Mouse (Mus musculus): ENCODE measurements at regions not wholly inside any gene's neighbourhood (a gene's known extent, or its start where the extent isn't known, plus 50 kb on each side); places are given as distances from the start of the nearest gene placed in this dataset.
A peak's percentile ranks its signal among the peaks of the same experiment; 100 is the strongest.

GRCm38 (mm10) chr10:37260791-37261488, 122.2 kb upstream of the Marcks start:
- no peaks in the 10 kb centered on the region for H3K27me3 ChIP-seq (replicated peaks)
- ATAC-seq = no peak
- H3K4me2 ChIP-seq = no peak overlapping the region
- no peaks in the 10 kb centered on the region for H3K9me3 ChIP-seq (replicated peaks)
- WGBS (ENCODE audit: insufficient replicate concordance) = 45% methylated on average over 8 of the region's 8 CpGs
- no peak overlapping the region for H3K4me3 ChIP-seq
- no peaks in the 10 kb centered on the region for H3K4me1 ChIP-seq
- no peak overlapping the region for H3K9ac ChIP-seq
- no peaks in the 10 kb centered on the region for H3K36me3 ChIP-seq
- H3K27ac ChIP-seq = no peak overlapping the region

- 83% methylated on average over 3 of the region's 3 CpGs for WGBS (ENCODE audit: insufficient replicate concordance)
- no peak overlapping the region for H3K4me3 ChIP-seq
- H3K9ac ChIP-seq = no peak overlapping the region
Observed at GRCm38 (mm10) chr10:37259186-37259585, 120.5 kb upstream of the Marcks start.

GRCm38 (mm10) chr10:37257544-37257943, 118.8 kb upstream of the Marcks start:
- Histone ChIP-seq H3K27ac (no peak overlapping the region), H3K4me1 (no peaks in the 10 kb centered on the region), H3K9ac (no peak overlapping the region), H3K4me2 (no peak overlapping the region), H3K36me3 (no peaks in the 10 kb centered on the region), H3K9me3 (replicated peaks) (no peaks in the 10 kb centered on the region), H3K4me3 (no peak overlapping the region), H3K27me3 (replicated peaks) (no peaks in the 10 kb centered on the region)
- WGBS (ENCODE audit: insufficient replicate concordance) = 36% methylated on average over 6 of the region's 6 CpGs
- ATAC-seq = no peak

More at GRCm38 (mm10) chr10:37259186-37259585, 120.5 kb upstream of the Marcks start:
- H3K36me3 ChIP-seq = no peaks in the 10 kb centered on the region
- no peak overlapping the region for H3K27ac ChIP-seq
- ATAC-seq = no peak
- no peaks in the 10 kb centered on the region for H3K27me3 ChIP-seq (replicated peaks)
- H3K4me2 ChIP-seq = no peak overlapping the region
- no peaks in the 10 kb centered on the region for H3K9me3 ChIP-seq (replicated peaks)
- H3K4me1 ChIP-seq = no peaks in the 10 kb centered on the region

GRCm38 (mm10) chr10:37250934-37251521, 112.3 kb upstream of the Marcks start:
- no peaks in the 10 kb centered on the region for H3K4me1 ChIP-seq
- ATAC-seq = no peak
- whole genome bisulfite sequencing (ENCODE audit: insufficient replicate concordance) = 68% methylated on average over 6 of the region's 6 CpGs
- H3K27ac ChIP-seq = no peak overlapping the region
- H3K36me3 ChIP-seq = no peaks in the 10 kb centered on the region
- H3K4me2 ChIP-seq = no peak overlapping the region
- H3K4me3 ChIP-seq = no peak overlapping the region
- H3K9me3 ChIP-seq (replicated peaks) = no peaks in the 10 kb centered on the region
- no peak overlapping the region for H3K9ac ChIP-seq
- H3K27me3 ChIP-seq (replicated peaks) = no peaks in the 10 kb centered on the region

GRCm38 (mm10) chr10:37250157-37250556, 111.4 kb upstream of the Marcks start:
- Histone ChIP-seq H3K27ac (no peak overlapping the region), H3K9ac (no peak overlapping the region), H3K4me3 (no peak overlapping the region), H3K27me3 (replicated peaks) (no peaks in the 10 kb centered on the region), H3K4me2 (no peak overlapping the region), H3K36me3 (no peaks in the 10 kb centered on the region), H3K4me1 (no peaks in the 10 kb centered on the region), H3K9me3 (replicated peaks) (no peaks in the 10 kb centered on the region)
- 41% methylated on average over 2 of the region's 2 CpGs for WGBS (ENCODE audit: insufficient replicate concordance)
- ATAC-seq = no peak

GRCm38 (mm10) chr10:37249511-37249910, 110.8 kb upstream of the Marcks start:
- Histone ChIP-seq H3K27ac (no peak overlapping the region), H3K9ac (no peak overlapping the region), H3K4me2 (no peak overlapping the region), H3K4me3 (no peak overlapping the region), H3K27me3 (replicated peaks) (no peaks in the 10 kb centered on the region), H3K4me1 (no peaks in the 10 kb centered on the region), H3K9me3 (replicated peaks) (no peaks in the 10 kb centered on the region), H3K36me3 (no peaks in the 10 kb centered on the region)
- WGBS (ENCODE audit: insufficient replicate concordance) = 55% methylated on average over 4 of the region's 4 CpGs
- ATAC-seq = no peak

- no peak overlapping the region for H3K4me3 ChIP-seq
- no peak for ATAC-seq
- no peak overlapping the region for H3K9ac ChIP-seq
- no peaks in the 10 kb centered on the region for H3K27me3 ChIP-seq (replicated peaks)
- no peaks in the 10 kb centered on the region for H3K4me1 ChIP-seq
- no peak overlapping the region for H3K4me2 ChIP-seq
- H3K27ac ChIP-seq = no peak overlapping the region
- no peaks in the 10 kb centered on the region for H3K9me3 ChIP-seq (replicated peaks)
- H3K36me3 ChIP-seq = no peaks in the 10 kb centered on the region
Observed at GRCm38 (mm10) chr10:37247121-37247520, 108.4 kb upstream of the Marcks start.

GRCm38 (mm10) chr10:37243136-37243535, 104.4 kb upstream of the Marcks start:
- Histone ChIP-seq H3K36me3 (no peaks in the 10 kb centered on the region), H3K27me3 (replicated peaks) (no peaks in the 10 kb centered on the region), H3K9ac (no peak overlapping the region), H3K4me3 (no peak overlapping the region), H3K9me3 (replicated peaks) (no peaks in the 10 kb centered on the region), H3K4me2 (no peak overlapping the region), H3K4me1 (no peaks in the 10 kb centered on the region), H3K27ac (no peak overlapping the region)
- 68% methylated on average over 2 of the region's 2 CpGs for WGBS (ENCODE audit: insufficient replicate concordance)
- no peak for ATAC-seq

GRCm38 (mm10) chr10:37241821-37242263, 103.1 kb upstream of the Marcks start:
- Histone ChIP-seq H3K4me3 (no peak overlapping the region), H3K36me3 (no peaks in the 10 kb centered on the region)
- WGBS (ENCODE audit: insufficient replicate concordance) = 58% methylated on average over 4 of the region's 4 CpGs

GRCm38 (mm10) chr10:37240634-37241033, 101.9 kb upstream of the Marcks start:
- Histone ChIP-seq H3K4me2 (no peak overlapping the region), H3K9me3 (replicated peaks) (no peaks in the 10 kb centered on the region), H3K27me3 (replicated peaks) (no peaks in the 10 kb centered on the region), H3K36me3 (no peaks in the 10 kb centered on the region), H3K27ac (no peak overlapping the region), H3K4me3 (no peak overlapping the region), H3K4me1 (peaks cover 7% of the 10 kb centered on the region), H3K9ac (no peak overlapping the region)
- ATAC-seq = no peak
- 56% methylated on average over 4 of the region's 4 CpGs for WGBS (ENCODE audit: insufficient replicate concordance)

More at GRCm38 (mm10) chr10:37241821-37242263, 103.1 kb upstream of the Marcks start:
- H3K9ac ChIP-seq = no peak overlapping the region
- no peak overlapping the region for H3K4me2 ChIP-seq
- no peaks in the 10 kb centered on the region for H3K9me3 ChIP-seq (replicated peaks)
- no peak for ATAC-seq
- H3K4me1 ChIP-seq = no peaks in the 10 kb centered on the region; the same call in 1 of the 2 replicates
- H3K27me3 ChIP-seq (replicated peaks) = no peaks in the 10 kb centered on the region
- H3K27ac ChIP-seq = no peak overlapping the region

- ATAC-seq = no peak
- Histone ChIP-seq H3K4me2 (no peak overlapping the region), H3K4me1 (peaks cover 12% of the 10 kb centered on the region), H3K27me3 (replicated peaks) (no peaks in the 10 kb centered on the region), H3K9me3 (replicated peaks) (no peaks in the 10 kb centered on the region), H3K4me3 (no peak overlapping the region), H3K9ac (no peak overlapping the region), H3K36me3 (no peaks in the 10 kb centered on the region), H3K27ac (no peak overlapping the region)
- WGBS (ENCODE audit: insufficient replicate concordance) = 75% methylated on average over 3 of the region's 3 CpGs
Observed at GRCm38 (mm10) chr10:37240201-37240600, 101.5 kb upstream of the Marcks start.

GRCm38 (mm10) chr10:37236001-37236822, 97.5 kb upstream of the Marcks start:
- no peaks in the 10 kb centered on the region for H3K36me3 ChIP-seq
- no peaks in the 10 kb centered on the region for H3K27me3 ChIP-seq (replicated peaks)
- 46% methylated on average over 4 of the region's 4 CpGs for WGBS (ENCODE audit: insufficient replicate concordance)
- H3K27ac ChIP-seq = peak overlapping the region; percentile 56; the same call in 1 of the 2 replicates
- no peak overlapping the region for H3K4me2 ChIP-seq
- H3K4me3 ChIP-seq = no peak overlapping the region
- no peak for ATAC-seq
- peaks cover 51% of the 10 kb centered on the region for H3K4me1 ChIP-seq
- H3K9me3 ChIP-seq (replicated peaks) = no peaks in the 10 kb centered on the region
- H3K9ac ChIP-seq = no peak overlapping the region

All from liver, embryonic 12.5 days (tissue).